Mouse (Mus musculus) NIH3T3 (cell line): ENCODE measurements at regions not wholly inside any gene's neighbourhood (a gene's known extent, or its start where the extent isn't known, plus 50 kb on each side); places are given as distances from the start of the nearest gene placed in this dataset.

Experiments used
- DNase-seq: peaks from one replicate; pipeline ENCODE4 v3.0.0-alpha.2; 2012; ENCODE audit warnings: low read depth

GRCm38 (mm10) chr6:94413987-94414360 is 86.2 kb upstream of the Slc25a26 start:
- no peak for DNase-seq

- no peak for DNase-seq
Measured at GRCm38 (mm10) chr6:94413297-94413986, 86.7 kb upstream of the Slc25a26 start.

- DNase-seq, result no peak
Measured at GRCm38 (mm10) chr6:94412341-94412740, 87.8 kb upstream of the Slc25a26 start.

GRCm38 (mm10) chr6:94410480-94410879 is 89.7 kb upstream of the Slc25a26 start:
- no peak for DNase-seq

GRCm38 (mm10) chr6:94408996-94409395 is 91.1 kb upstream of the Slc25a26 start:
- no peak for DNase-seq

- DNase-seq, result no peak
Measured at GRCm38 (mm10) chr6:94407751-94408150, 92.4 kb upstream of the Slc25a26 start.

- peak; percentile 78 for DNase-seq
Measured at GRCm38 (mm10) chr6:94405371-94406076, 94.6 kb upstream of the Slc25a26 start.

- DNase-seq, result peak; percentile 80
Measured at GRCm38 (mm10) chr6:94401617-94402481, 98.3 kb upstream of the Slc25a26 start.

- DNase-seq, result no peak
Measured at GRCm38 (mm10) chr6:94401061-94401591, 99.0 kb upstream of the Slc25a26 start.

- peak; percentile 28 for DNase-seq
Measured at GRCm38 (mm10) chr6:94400471-94401051, 99.6 kb upstream of the Slc25a26 start.

GRCm38 (mm10) chr6:94391134-94391533 is 107.4 kb upstream of the Magi1 start:
- DNase-seq, result no peak

GRCm38 (mm10) chr6:94390403-94390802 is 106.7 kb upstream of the Magi1 start:
- DNase-seq, result no peak

- no peak for DNase-seq
Measured at GRCm38 (mm10) chr6:94389716-94390115, 106.0 kb upstream of the Magi1 start.

- DNase-seq, result no peak
Measured at GRCm38 (mm10) chr6:94387648-94388047, 103.9 kb upstream of the Magi1 start.

- DNase-seq, result no peak
Measured at GRCm38 (mm10) chr6:94385531-94385930, 101.8 kb upstream of the Magi1 start.

GRCm38 (mm10) chr6:94369991-94370390 is 86.3 kb upstream of the Magi1 start:
- no peak for DNase-seq

GRCm38 (mm10) chr6:94363951-94364350 is 80.2 kb upstream of the Magi1 start:
- DNase-seq, result no peak

GRCm38 (mm10) chr6:94362626-94363025 is 78.9 kb upstream of the Magi1 start:
- no peak for DNase-seq

GRCm38 (mm10) chr6:94357568-94357967 is 73.9 kb upstream of the Magi1 start:
- no peak for DNase-seq

- DNase-seq, result no peak
Measured at GRCm38 (mm10) chr6:94354451-94355095, 70.9 kb upstream of the Magi1 start.

- DNase-seq, result no peak
Measured at GRCm38 (mm10) chr6:94344296-94344695, 60.6 kb upstream of the Magi1 start.

- DNase-seq, result no peak
Measured at GRCm38 (mm10) chr6:94340546-94340945, 56.8 kb upstream of the Magi1 start.
